Mouse (Mus musculus) brain, embryonic 14.5 days (tissue): Measurements from ENCODE around the gene Art4.

Experiments used
- CTCF ChIP-seq: fragments of 200-500 bp; IDR thresholded peaks from 2 replicates; pipeline ENCODE4 v1.5.1; 2012; ENCODE audit warnings: inconsistent platforms, mild to moderate bottlenecking, moderate library complexity, borderline replicate concordance; ENCODE audit not compliant: insufficient read depth, insufficient read length; ENCODE audit errors: extremely low read depth
- POLR2A ChIP-seq: fragments of 200-500 bp; IDR thresholded peaks from 2 replicates; pipeline ENCODE4 v1.6.1; 2012; ENCODE audit warnings: mild to moderate bottlenecking, inconsistent platforms, borderline replicate concordance; ENCODE audit not compliant: poor library complexity, insufficient read depth, insufficient read length, severe bottlenecking; ENCODE audit errors: extremely low read depth

DNA sequence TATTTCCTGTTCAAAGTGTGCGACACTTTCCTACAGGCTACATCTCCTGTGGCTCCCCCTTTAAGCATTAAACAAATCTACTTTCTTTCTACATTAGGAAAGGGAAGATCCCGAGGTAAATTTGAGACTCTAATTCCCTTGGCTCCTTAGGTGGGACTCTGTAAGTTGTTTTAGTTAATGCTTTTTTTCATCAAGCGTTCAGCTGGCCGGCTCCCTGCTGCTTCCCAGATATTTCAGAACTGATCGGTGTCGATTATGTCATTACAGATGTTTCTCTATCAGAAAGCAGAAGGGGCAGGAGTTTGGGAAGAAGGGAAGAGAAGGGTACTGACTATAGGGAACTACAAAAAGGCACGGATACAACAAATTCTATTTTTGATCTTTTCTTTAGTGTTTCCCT lies 30.4 kb downstream of the Art4 start:
- no peak for TF ChIP-seq POLR2A
- TF ChIP-seq CTCF = no peak
